Mouse (Mus musculus): ENCODE results near the gene Erlec1. TPM values are rescaled to one million over a fixed set of nuclear protein-coding genes. Genes with fewer than 3 reads are reported as not detected.

Erlec1 gene
- polyA plus RNA-seq, 1 experiment = 44.0 TPM

DNA sequence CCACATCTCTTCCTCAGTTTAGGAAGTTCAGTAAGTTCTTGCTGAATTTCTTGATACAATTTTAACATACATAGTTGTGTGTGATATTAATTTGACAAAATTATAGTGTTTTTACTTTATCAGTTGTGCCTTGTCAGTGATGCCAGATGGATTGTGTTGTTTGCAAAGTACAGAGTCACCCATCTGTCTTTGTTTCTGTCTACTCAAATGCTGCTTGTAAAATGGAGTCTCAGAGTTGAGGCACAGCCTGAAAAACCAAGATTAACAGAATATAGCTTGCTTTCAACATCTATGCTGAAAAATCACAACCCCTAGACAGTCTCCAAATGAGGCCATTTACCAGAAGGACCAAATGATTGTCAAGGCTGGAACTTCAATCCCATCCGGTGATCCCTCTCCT lies 25.6 kb downstream of the Erlec1 start:
- H3K4me1 ChIP-seq (ENCODE audit: control insufficient read depth, insufficient read depth, low read length) = no peaks in the 10 kb centered on the region
- TF ChIP-seq CTCF (IDR thresholded peaks at IDR 0.05; ENCODE audit: low read depth, low read length) = no peak
- no peak for TF ChIP-seq POLR2A (IDR thresholded peaks at IDR 0.05; ENCODE audit: insufficient read depth, low read length)
- no peak for TF ChIP-seq EP300 (IDR thresholded peaks at IDR 0.05; ENCODE audit: insufficient read depth, low read depth, low read length)
- peaks cover 3% of the 10 kb centered on the region; the same call in 1 of the 2 replicates for H3K36me3 ChIP-seq (ENCODE audit: control insufficient read depth, insufficient read depth, low read length, poor library complexity, severe bottlenecking)

DNA sequence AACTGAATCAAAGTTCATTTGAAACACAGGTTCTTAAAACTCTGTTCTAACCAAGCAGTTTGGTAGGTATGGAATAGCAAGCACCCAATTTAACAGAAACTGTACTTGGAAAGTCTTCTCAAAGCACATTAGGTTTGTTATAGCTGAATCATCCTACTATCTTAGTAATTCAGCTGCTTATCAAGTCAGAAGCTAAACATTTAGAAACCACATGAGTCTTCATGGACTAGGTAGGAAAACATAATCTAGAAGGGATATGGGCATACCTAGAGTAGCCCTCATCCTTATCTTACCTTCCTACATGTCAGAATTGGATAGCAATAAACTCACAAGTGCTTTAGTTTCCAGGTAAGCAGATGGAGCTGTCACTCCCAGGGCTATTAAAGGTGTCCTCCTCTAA lies 26.1 kb downstream of the Erlec1 start:
- H3K36me3 ChIP-seq (ENCODE audit: control insufficient read depth, insufficient read depth, low read length, poor library complexity, severe bottlenecking) = peaks cover 3% of the 10 kb centered on the region; the same call in 1 of the 2 replicates
- H3K4me3 ChIP-seq (ENCODE audit: low read depth, low read length) = no peak overlapping the region
- no peak overlapping the region for H3K9ac ChIP-seq (ENCODE audit: low read depth, poor library complexity, severe bottlenecking)
- H3K9me3 ChIP-seq (replicated peaks; ENCODE audit: control insufficient read depth, insufficient read depth, low read length, poor library complexity, severe bottlenecking) = no peaks in the 10 kb centered on the region
- no peak overlapping the region for H3K27ac ChIP-seq (ENCODE audit: insufficient read depth, low read length)
- H3K27me3 ChIP-seq (ENCODE audit: control insufficient read depth, insufficient read depth, low read length, poor library complexity, severe bottlenecking) = no peaks in the 10 kb centered on the region
- TF ChIP-seq EP300 (IDR thresholded peaks at IDR 0.05; ENCODE audit: insufficient read depth, low read depth, low read length) (no peak), CTCF (IDR thresholded peaks at IDR 0.05; ENCODE audit: low read depth, low read length) (no peak), POLR2A (IDR thresholded peaks at IDR 0.05; ENCODE audit: insufficient read depth, low read length) (no peak)
- H3K4me1 ChIP-seq (ENCODE audit: control insufficient read depth, insufficient read depth, low read length) = no peaks in the 10 kb centered on the region

More for the DNA sequence above, 25.6 kb downstream of the Erlec1 start:
- Histone ChIP-seq H3K9ac (ENCODE audit: low read depth, poor library complexity, severe bottlenecking) (no peak overlapping the region), H3K4me3 (ENCODE audit: low read depth, low read length) (no peak overlapping the region), H3K27me3 (ENCODE audit: control insufficient read depth, insufficient read depth, low read length, poor library complexity, severe bottlenecking) (no peaks in the 10 kb centered on the region), H3K9me3 (replicated peaks; ENCODE audit: control insufficient read depth, insufficient read depth, low read length, poor library complexity, severe bottlenecking) (no peaks in the 10 kb centered on the region), H3K27ac (ENCODE audit: insufficient read depth, low read length) (no peak overlapping the region)

DNA sequence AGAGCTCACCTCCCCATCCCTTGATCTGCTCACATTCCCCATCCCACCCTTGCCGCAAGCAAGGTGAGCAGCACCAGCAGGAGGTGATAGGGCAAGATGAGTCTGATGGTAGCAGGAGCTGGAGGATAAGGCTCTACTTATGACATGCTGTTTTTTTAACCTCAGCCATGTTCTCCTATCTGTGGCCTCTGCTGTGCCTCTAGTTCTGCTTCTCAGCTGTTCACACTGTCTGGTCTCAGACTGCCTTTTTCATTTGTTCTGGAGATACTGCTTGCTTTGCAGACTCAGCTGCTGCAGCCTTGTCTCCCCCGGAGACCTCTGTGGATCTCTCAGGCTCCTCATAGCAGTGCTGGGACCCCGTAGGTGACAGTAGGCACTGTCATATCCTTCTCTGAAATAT lies 30.9 kb downstream of the Erlec1 start:
- TF ChIP-seq CTCF (IDR thresholded peaks at IDR 0.05; ENCODE audit: low read depth, low read length) = no peak
- TF ChIP-seq EP300 (IDR thresholded peaks at IDR 0.05; ENCODE audit: insufficient read depth, low read depth, low read length) = no peak
- TF ChIP-seq POLR2A (IDR thresholded peaks at IDR 0.05; ENCODE audit: insufficient read depth, low read length) = no peak
- Histone ChIP-seq H3K9ac (ENCODE audit: low read depth, poor library complexity, severe bottlenecking) (no peak overlapping the region), H3K27ac (ENCODE audit: insufficient read depth, low read length) (no peak overlapping the region), H3K4me3 (ENCODE audit: low read depth, low read length) (no peak overlapping the region), H3K9me3 (replicated peaks; ENCODE audit: control insufficient read depth, insufficient read depth, low read length, poor library complexity, severe bottlenecking) (no peaks in the 10 kb centered on the region), H3K27me3 (ENCODE audit: control insufficient read depth, insufficient read depth, low read length, poor library complexity, severe bottlenecking) (no peaks in the 10 kb centered on the region), H3K4me1 (ENCODE audit: control insufficient read depth, insufficient read depth, low read length) (no peaks in the 10 kb centered on the region), H3K36me3 (ENCODE audit: control insufficient read depth, insufficient read depth, low read length, poor library complexity, severe bottlenecking) (no peaks in the 10 kb centered on the region)

DNA sequence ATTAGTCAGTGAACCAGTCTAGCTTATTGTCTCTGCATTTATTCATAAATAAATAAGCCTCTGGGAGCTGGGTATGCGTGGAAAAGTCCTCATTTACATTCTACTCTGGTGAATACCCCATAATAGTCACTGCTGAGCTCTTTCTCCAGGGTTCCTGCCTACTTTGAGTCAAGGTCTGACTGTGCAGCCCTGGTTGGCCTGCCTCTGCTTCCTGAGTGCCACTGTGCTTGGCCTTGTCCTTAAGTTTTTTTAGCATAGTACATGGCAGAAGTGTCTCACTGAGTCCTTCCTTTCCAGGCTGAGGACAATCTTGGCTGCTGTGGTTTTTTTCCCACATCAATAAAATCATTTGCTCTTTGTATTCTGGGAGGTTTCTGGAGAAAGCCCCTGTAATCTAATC lies 33.5 kb downstream of the Erlec1 start:
- H3K4me1 ChIP-seq (ENCODE audit: control insufficient read depth, insufficient read depth, low read length) = no peaks in the 10 kb centered on the region
- no peak overlapping the region for H3K27ac ChIP-seq (ENCODE audit: insufficient read depth, low read length)
- TF ChIP-seq EP300 (IDR thresholded peaks at IDR 0.05; ENCODE audit: insufficient read depth, low read depth, low read length) (no peak), POLR2A (IDR thresholded peaks at IDR 0.05; ENCODE audit: insufficient read depth, low read length) (no peak), CTCF (IDR thresholded peaks at IDR 0.05; ENCODE audit: low read depth, low read length) (no peak)

DNA sequence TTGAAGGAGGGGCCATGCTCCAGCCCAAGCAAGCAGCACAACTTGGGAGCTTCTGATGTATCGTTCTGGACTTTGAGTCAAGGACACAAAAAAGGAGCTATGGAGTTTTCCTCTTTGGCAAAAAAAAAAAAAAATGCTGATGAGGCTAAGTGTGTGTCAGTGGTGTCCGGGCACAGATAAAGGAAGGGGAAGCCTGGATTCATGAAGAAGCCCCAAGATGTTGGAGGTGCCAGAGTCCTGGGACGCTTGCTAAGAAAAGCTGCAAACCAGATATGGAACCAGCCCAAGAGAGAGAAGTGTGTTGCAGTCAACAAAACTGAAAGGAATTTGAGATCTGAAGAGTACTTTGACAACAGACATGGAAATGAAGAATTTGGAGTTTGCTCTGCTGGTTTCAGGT lies 41.8 kb downstream of the Erlec1 start:
- no peaks in the 10 kb centered on the region for H3K36me3 ChIP-seq (ENCODE audit: control insufficient read depth, insufficient read depth, low read length, poor library complexity, severe bottlenecking)
- no peak overlapping the region for H3K4me3 ChIP-seq (ENCODE audit: low read depth, low read length)
- H3K4me1 ChIP-seq (ENCODE audit: control insufficient read depth, insufficient read depth, low read length) = no peaks in the 10 kb centered on the region
- H3K27me3 ChIP-seq (ENCODE audit: control insufficient read depth, insufficient read depth, low read length, poor library complexity, severe bottlenecking) = no peaks in the 10 kb centered on the region
- no peaks in the 10 kb centered on the region for H3K9me3 ChIP-seq (replicated peaks; ENCODE audit: control insufficient read depth, insufficient read depth, low read length, poor library complexity, severe bottlenecking)
- no peak overlapping the region for H3K9ac ChIP-seq (ENCODE audit: low read depth, poor library complexity, severe bottlenecking)
- TF ChIP-seq CTCF (IDR thresholded peaks at IDR 0.05; ENCODE audit: low read depth, low read length) = no peak
- no peak for TF ChIP-seq POLR2A (IDR thresholded peaks at IDR 0.05; ENCODE audit: insufficient read depth, low read length)
- no peak overlapping the region for H3K27ac ChIP-seq (ENCODE audit: insufficient read depth, low read length)

More for the DNA sequence above, 33.5 kb downstream of the Erlec1 start:
- no peak overlapping the region for H3K4me3 ChIP-seq (ENCODE audit: low read depth, low read length)
- no peaks in the 10 kb centered on the region for H3K36me3 ChIP-seq (ENCODE audit: control insufficient read depth, insufficient read depth, low read length, poor library complexity, severe bottlenecking)
- no peaks in the 10 kb centered on the region for H3K27me3 ChIP-seq (ENCODE audit: control insufficient read depth, insufficient read depth, low read length, poor library complexity, severe bottlenecking)
- no peak overlapping the region for H3K9ac ChIP-seq (ENCODE audit: low read depth, poor library complexity, severe bottlenecking)
- no peaks in the 10 kb centered on the region for H3K9me3 ChIP-seq (replicated peaks; ENCODE audit: control insufficient read depth, insufficient read depth, low read length, poor library complexity, severe bottlenecking)

DNA sequence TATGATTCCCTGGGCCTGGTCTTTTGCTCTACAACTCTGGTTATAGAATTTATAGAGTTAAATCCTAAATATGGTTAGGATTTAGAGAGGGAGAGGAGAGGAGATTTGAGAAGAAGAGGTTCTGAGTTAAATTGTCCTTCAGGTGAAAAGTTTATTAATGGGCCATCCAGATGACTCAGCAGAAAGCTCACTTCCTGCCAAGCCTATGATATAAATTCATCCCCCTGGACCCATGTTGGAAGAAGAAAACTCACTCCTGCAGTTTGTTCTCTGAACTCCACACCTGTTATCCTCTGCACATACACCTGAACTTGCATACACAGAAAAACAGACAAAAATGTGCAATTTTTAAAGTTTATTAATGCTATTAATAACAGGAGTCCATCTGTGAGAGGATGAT lies 54.8 kb downstream of the Erlec1 start:
- Histone ChIP-seq H3K4me3 (ENCODE audit: low read depth, low read length) (no peak overlapping the region), H3K27me3 (ENCODE audit: control insufficient read depth, insufficient read depth, low read length, poor library complexity, severe bottlenecking) (no peaks in the 10 kb centered on the region), H3K9ac (ENCODE audit: low read depth, poor library complexity, severe bottlenecking) (no peak overlapping the region), H3K9me3 (replicated peaks; ENCODE audit: control insufficient read depth, insufficient read depth, low read length, poor library complexity, severe bottlenecking) (no peaks in the 10 kb centered on the region), H3K4me1 (ENCODE audit: control insufficient read depth, insufficient read depth, low read length) (no peaks in the 10 kb centered on the region), H3K36me3 (ENCODE audit: control insufficient read depth, insufficient read depth, low read length, poor library complexity, severe bottlenecking) (no peaks in the 10 kb centered on the region), H3K27ac (ENCODE audit: insufficient read depth, low read length) (no peak overlapping the region)
- TF ChIP-seq CTCF (IDR thresholded peaks at IDR 0.05; ENCODE audit: low read depth, low read length) (no peak), EP300 (IDR thresholded peaks at IDR 0.05; ENCODE audit: insufficient read depth, low read depth, low read length) (no peak), POLR2A (IDR thresholded peaks at IDR 0.05; ENCODE audit: insufficient read depth, low read length) (no peak)
